Mouse (Mus musculus) ES-CJ7 (cell line): ENCODE results near the gene Brd1.
A peak's percentile ranks its signal among the peaks of the same experiment; 100 is the strongest.

Source experiments
- DNase-seq: peaks from one replicate; pipeline ENCODE4 v3.0.0; 2011; ENCODE audit warnings: low read depth, low spot score

The Brd1 gene

DNA sequence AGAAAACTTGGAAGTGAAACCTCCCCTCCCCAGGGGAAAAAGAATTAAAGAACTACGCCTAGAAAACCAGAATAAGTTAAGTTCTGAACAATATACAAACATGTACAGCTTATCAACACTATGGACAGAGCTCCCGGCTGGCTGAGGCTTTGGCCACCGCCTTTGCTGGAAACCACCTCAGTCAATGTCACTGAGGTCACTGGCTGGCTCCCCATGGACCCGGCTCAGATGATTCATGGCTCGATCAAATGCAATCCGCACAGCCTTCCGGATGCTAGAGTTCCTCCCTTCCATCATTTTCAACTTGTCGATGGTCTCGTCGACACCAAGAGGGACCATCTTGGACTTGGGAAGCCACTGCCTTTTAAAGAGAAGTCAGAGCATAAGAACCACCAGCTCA lies 45.9 kb downstream of the Brd1 start:
- DNase-seq: no peak

DNA sequence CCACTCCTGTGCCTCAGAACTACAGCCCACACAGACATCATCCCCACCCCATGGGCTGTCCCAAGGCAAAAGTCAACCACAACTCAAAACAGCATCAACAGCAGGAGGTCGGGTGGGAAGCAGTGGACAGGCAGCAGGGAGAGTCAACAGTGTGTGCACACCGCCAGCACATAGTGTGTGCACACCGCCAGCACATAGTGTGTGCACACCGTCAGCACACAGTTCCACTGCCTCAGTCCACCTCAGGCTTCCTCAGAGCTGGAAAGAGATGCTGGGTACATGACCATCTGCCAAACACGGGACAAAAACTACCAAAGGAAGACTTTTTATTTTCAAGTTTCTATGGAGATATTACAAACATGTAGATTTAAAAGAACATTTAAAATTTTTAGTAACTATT lies 47.3 kb downstream of the Brd1 start:
- DNase-seq: no peak

DNA sequence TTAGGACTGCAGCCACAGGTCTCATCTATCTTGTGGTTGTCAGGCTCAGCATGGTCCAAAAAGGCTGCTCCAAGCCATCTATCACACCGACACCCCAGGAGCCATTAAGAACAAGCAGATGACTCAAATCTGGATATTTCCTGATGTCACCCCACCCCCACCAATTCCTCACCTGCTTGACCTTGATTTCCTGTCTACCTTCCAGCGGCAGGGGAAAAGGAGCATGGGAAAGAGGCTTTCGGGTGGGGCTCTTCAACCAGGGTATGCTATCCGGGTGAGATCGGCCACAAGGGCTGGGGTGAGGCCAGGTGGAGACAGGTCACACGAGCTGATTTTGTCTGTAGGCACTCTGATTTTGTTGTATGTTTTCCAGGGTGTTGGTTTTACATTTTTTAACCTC lies 50.0 kb downstream of the Brd1 start:
- DNase-seq: peak; percentile 84

DNA sequence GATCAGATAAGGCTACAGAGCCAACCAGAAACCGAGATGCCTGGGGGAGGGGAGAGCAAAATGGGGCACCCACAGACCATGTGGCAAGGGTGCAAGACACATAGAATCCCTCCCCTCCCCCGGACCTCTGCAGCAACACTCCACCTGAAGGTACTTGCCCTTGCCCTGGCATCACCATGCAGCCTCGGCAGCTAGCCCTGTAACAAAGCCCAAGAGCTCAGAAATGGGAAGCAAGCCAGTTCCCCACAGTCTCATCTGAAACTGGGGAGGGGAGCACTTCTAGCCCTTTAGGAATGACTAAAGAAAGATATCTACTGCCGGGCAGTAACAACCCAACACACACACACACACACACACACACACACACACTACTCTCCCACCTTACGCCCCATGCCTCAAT lies 53.1 kb downstream of the Brd1 start:
- DNase-seq: no peak

DNA sequence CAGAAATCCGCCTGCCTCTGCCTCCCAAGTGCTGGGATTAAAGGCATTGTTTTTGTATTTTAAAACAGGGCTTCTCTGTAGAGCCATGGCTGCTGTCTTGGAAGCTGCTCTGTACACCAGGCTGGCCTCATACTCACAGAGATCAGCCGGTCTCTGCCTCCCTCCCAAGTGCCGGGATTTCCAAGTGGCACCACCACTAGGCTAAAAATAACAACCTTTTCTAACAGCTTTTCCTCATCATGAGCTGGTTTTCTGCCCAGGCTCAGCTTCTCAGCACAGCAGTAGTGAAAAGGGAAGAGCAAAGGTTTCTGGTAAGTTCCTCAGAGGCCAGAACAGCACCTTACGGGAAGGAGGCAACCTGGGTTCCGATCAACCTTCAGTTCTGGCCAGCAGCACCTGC lies 56.5 kb downstream of the Brd1 start:
- DNase-seq: no peak

DNA sequence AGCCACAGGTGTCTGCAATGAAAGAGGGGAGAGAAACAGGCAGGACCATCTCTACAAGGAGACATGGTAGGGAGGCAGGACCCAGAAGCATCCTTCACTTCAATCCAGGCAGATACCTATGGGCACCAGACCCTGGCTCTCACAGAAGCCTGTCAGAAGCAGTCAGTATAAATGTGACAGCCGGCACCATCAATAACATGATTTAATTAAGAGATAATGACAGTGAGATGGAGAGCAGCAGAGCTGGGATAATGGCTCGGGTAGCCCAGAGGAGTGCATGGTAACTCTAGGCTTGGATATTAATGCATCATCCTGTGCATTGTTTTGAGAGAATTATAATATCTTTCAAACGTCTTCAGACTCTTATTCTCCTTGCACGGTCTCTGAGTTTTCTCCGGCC lies 58.0 kb downstream of the Brd1 start:
- no peak for DNase-seq

DNA sequence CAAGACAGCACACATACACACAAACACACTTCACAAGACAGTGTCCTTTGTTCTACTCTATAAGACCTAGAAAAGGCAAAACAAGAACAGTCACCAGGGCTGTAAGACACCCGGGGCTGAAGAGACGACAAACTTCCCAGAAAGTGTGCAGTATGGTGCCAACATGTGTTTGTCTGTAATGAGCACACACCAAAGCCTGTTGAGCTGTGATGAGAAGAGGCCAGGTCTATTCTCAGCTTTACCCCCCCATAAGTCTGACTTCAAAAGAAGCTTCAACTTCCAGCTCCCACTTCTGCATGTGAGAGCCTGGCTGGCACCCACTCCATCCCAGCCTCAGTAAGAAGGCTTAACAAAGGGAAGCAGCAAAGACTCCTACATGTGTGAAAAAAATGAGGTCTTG lies 65.3 kb downstream of the Brd1 start:
- DNase-seq: no peak

DNA sequence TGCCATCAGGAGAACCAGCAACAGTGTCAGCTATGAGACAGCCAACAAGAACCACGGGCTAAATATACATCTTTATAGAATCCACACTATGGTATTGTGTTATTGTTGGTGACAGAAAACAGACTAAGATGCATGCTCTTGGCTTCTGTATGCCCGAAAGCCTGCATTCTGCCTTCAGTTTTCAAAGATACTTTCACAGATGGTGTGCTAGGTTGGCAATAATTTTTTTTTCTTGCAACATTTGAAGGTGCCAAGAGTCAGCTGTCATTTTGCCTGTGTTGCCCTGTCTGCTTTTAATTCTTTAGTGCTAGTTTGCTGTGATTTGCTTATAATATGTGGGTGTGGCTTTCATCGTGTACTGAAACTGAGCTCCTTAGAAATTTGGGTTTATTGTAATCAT lies 66.4 kb downstream of the Brd1 start:
- no peak for DNase-seq

DNA sequence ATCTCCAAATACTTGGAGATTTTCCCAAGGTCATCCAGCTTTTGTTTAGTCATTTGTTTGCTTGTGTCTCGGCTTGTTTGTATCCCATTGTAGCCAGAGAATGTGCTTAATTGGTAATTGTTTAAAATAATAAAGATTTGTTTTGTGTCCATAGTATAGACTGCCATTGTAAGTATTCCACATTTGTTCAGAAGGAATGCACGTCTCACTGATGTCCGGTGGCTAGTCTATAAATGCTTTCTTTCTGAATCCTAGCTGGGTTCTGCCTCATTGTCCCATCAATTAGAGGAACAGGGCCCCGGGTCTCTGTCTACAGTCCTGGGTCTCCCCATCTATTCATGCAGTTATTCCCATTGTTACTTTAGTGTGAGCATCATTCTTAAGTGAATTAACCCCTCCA lies 68.2 kb downstream of the Brd1 start:
- DNase-seq: no peak

DNA sequence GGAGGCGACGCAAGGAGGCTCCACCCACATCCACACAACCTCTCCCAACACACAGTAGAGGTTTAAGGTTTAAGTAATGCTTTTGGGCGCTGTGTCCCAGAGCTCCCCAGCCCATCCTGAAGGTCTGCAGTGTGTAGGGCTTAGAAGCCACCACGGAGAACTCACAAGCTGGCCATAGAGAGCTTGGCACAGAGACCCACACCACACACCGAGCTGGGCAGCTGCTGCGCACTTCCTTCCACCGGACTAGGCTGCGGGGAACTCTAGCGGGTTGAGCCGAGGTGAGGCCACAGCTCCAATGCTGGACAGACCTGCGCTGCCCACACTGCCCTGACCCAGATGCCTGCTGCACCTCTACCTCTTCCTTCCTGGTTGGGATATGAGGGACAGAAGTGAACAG lies 71.0 kb downstream of the Brd1 start:
- DNase-seq: no peak

DNA sequence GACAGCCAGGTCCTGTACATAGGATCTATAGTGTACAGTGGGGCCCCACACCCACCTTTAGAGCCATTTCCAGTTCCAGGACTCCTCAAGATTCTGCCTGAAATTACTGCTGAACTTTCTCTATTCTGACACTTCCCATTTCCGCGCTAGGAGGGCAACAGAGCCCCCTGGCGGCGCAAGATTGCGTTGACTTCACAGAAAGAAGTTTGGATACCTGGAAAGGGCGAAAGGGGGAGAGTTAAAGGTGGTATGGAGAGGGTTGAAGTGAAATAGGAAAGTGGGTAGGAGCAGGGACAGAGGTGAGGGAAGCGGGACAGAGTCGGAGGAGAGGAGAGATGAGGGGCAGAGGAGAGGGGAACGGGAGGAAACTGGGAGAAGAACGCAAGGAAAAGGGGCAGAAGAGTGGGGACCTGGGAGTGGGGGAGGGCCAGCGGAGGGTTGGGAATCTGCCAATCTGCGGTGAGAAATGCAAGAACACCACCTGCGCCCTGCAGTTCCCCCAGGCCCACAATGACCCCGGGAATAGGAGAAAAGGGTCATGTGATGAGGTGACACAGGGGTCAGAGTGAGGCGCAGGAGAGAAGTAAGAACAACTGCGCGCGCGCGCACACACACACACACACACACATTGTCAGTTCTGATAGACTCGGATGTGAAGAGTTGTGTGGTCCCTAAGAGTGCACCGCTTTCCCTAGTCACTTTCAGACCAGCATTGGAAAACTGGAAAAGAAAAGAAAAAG lies 71.8 kb downstream of the Brd1 start:
- peak; percentile 84 for DNase-seq

DNA sequence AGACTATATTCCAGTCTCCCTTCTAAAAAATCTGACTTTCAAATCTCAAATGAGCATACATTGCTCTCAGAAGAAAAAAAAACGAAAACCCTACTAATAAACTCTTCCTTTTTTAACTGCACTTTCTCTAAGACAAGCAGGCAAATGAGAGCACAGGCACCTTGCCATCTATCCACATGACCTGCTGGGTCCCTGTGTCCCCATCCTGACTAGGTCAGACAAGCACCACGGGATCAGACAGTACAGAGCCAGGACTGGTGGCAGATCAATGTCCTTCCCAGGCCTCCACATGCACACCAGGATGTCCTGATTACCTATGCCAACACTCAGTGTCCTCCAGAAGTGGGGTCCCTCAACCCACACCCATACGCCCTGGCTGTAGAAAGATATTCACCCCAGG lies 72.4 kb downstream of the Brd1 start:
- DNase-seq: no peak

DNA sequence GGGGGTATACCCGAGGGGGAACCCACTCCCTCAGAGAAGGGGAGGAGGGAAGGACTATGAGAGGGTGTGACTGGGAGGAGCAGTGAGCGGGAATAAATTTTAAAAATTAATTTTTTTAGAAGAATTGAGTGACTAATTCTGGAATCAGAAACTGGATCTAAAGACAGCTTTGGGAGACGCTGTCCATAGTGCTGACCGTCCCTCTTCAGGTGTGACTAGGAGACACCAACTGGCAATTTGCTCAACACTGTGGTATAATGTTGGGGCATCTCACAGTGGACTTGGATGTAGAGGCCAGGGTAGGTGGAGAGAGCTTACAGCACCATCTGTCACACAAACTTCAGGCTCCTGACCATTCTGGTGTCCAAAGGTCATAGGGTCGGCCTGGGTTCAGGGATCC lies 82.0 kb downstream of the Brd1 start:
- DNase-seq: no peak

DNA sequence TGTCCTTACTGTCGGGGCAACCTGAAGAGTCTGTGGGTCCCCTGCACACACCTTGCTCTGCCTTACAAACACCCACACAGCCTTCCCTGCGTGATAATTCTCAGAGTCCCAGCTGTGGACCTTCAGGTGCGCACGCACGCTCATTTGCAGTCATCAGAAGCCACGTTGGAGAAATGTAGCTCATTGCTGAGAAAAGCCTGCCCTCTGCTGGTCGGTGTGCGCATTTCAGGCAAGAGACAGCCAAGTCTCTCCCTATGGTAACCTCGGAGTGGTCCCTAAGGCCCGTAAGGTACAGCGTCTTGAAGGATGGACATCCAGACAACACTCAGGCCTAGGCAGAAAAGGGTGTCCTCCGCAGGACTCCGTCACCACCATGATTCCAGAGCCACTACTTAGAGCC lies 83.0 kb downstream of the Brd1 start:
- DNase-seq: peak; percentile 79
